Mouse (Mus musculus) kidney, embryonic 16.5 days (tissue): Measurements from ENCODE around the gene Lipe. TPM values are rescaled to one million over a fixed set of nuclear protein-coding genes. Genes with fewer than 3 reads are reported as not detected.

Source experiments
- ATAC-seq: fragments of 200-750 bp; cut with Nextera tagmentation; 2 replicates; pipeline ENCODE4 v1.8.0; 2017; ENCODE audit warnings: moderate TSS enrichment; ENCODE audit not compliant: low FRiP score, low TSS enrichment
- H3K27ac ChIP-seq: fragments of 300-500 bp; sonication (generic); 2 replicates; pipeline ENCODE4 v1.5.1; 2014; ENCODE audit warnings: low read length
- H3K27me3 ChIP-seq: fragments of 300-500 bp; sonication (generic); 2 replicates; pipeline ENCODE4 v1.6.1; 2014; ENCODE audit warnings: low read length, control low read depth, mixed read lengths; ENCODE audit not compliant: insufficient read depth
- H3K36me3 ChIP-seq: fragments of 300-500 bp; sonication (generic); 2 replicates; pipeline ENCODE4 v1.6.1; 2014; ENCODE audit warnings: low read length, control low read depth, mixed read lengths; ENCODE audit not compliant: insufficient read depth
- H3K4me1 ChIP-seq: fragments of 300-500 bp; sonication (generic); 2 replicates; pipeline ENCODE4 v1.6.1; 2014; ENCODE audit warnings: low read length, control low read depth, mixed read lengths; ENCODE audit not compliant: insufficient read depth
- H3K4me2 ChIP-seq: fragments of 300-500 bp; sonication (generic); replicated peaks from 2 replicates; pipeline ENCODE4 v1.6.1; 2014; ENCODE audit warnings: low read depth, low read length
- H3K4me3 ChIP-seq: fragments of 300-500 bp; sonication (generic); 2 replicates; pipeline ENCODE4 v1.5.1; 2014; ENCODE audit warnings: mild to moderate bottlenecking, low read length
- H3K9ac ChIP-seq: fragments of 300-500 bp; sonication (generic); replicated peaks from 2 replicates; pipeline ENCODE4 v1.6.1; 2014; ENCODE audit warnings: low read length
- H3K9me3 ChIP-seq: fragments of 300-500 bp; sonication (generic); 2 replicates; pipeline ENCODE4 v1.6.1; 2016; ENCODE audit warnings: low read length, control low read depth
- WGBS: fragments of 180-500 bp; shearing (Covaris S2); extraction: QIAGEN DNeasy Blood & Tissue Kit; methylation state at CpG from one replicate; pipeline ENCODE4 v1.1.7; 2014; 5-methylcytosine and 5-hydroxymethylcytosine counted together
- polyA plus RNA-seq: library from polyadenylated mRNA; unstranded; fragments of >200 nt; fragmentation: Nextera tagmentation; extraction: Ambion mirVana; gene quantifications from 2 replicates; pipeline ENCODE4 v1.2.1, GENCODE M21; 2015

Lipe gene
- polyA plus RNA-seq, 1 experiment from 2014 or later = 11.9 TPM

DNA sequence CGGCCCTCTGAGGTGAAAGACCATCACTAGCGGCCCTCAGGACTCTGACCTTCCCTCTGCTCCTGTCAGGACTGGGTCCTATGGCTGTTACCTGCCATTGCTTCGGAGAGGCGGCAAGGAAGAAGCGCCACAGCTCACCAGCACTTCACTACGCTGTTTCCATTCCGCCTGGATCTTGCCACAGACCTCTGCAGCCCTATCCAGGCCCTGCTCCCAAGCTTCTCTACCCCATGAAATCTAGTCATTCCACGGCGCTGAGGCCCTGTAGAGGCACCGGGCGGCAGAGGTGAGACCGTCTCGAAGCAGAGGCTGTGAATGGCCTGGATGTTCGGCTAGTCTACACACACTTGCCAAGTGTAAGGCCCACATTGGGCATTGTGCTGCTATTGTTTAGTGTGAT, 1.9 kb downstream of the Lipe start:
- H3K27ac ChIP-seq = peak overlapping the region; percentile 79; the same call in 1 of the 2 replicates
- 94% methylated on average over 14 of the region's 14 CpGs for WGBS
- H3K4me2 ChIP-seq = peak overlapping the region; percentile 88
- H3K9ac ChIP-seq = no peak overlapping the region
- no peaks in the 10 kb centered on the region for H3K9me3 ChIP-seq
- no peak for ATAC-seq
- H3K27me3 ChIP-seq = no peaks in the 10 kb centered on the region
- peaks cover 32% of the 10 kb centered on the region for H3K4me1 ChIP-seq
- H3K36me3 ChIP-seq = no peaks in the 10 kb centered on the region
- peak overlapping the region; percentile 74; the same call in 1 of the 2 replicates for H3K4me3 ChIP-seq

DNA sequence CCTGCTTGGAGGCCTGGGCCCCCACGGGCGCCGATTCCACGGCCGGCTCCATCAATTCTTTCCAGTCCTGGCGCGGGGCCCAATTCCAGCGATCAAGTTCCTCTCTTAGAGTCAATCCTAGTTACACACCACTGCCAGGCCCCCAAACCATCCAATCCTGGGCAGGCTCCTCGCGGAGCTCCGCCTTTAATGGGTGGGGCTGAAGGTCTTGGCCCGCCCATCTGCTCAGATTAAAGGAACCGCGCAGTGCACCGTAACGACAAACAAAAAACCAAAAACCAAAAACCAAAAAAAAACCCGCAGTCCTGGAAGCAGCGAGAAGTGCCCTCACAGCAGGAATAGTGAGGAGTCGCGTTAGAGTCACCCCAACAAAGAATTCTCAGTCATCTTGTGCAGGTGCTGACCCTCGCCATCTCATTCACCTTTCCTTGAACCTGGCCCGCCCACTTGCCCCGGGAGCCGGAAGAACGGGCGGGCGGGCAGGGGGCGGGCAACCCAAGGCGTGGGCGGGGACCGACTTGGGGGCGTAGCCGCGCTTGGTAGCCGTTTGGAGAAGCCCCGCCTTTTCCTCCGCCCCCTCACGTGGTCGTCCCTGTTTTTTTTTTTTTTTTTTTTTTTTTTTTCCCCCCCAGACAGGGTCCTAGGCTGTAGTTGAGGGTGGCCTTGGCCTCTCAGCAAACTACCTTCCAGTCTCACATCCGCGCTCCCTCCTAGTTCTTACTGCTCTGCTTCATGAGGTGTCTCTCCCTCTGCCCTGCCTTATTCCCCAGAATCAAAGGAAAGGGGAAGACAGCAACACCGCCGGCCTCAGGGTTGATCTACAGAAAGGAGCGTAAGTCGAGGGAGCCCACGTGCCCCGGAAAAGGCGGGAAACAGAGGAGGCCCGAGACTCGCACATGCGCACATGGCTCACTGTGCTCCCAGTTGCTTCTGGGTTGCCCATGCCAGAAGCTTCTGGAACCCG, 2.7 kb downstream of the Lipe start:
- no peaks in the 10 kb centered on the region for H3K9me3 ChIP-seq
- no peaks in the 10 kb centered on the region for H3K27me3 ChIP-seq
- WGBS = 7% methylated on average over 51 of the region's 52 CpGs
- ATAC-seq = peak; percentile 97
- H3K9ac ChIP-seq = peak overlapping the region; percentile 76
- H3K36me3 ChIP-seq = no peaks in the 10 kb centered on the region
- H3K27ac ChIP-seq = peak overlapping the region; percentile 79
- H3K4me3 ChIP-seq = peak overlapping the region; percentile 74
- H3K4me1 ChIP-seq = peaks cover 32% of the 10 kb centered on the region
- peak overlapping the region; percentile 88 for H3K4me2 ChIP-seq

DNA sequence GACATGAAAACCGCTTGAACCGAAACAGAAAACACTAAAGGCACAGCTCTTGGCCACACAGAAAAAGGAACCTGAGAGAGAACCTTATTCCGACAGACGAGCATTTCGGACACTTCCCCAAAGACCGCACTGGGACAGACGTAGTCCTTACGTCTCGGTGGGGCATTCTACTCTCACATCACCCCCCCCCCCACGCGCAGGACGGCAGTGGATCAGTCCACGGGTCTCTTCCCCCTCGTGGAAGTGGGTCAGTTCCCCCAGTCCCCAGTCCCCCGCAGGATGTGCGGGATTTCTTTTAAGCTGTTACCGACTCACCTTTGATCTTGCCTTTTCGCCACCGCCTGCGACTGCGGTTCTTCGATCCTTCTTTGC, 3.3 kb downstream of the Lipe start:
- H3K4me2 ChIP-seq = peak overlapping the region; percentile 88
- no peaks in the 10 kb centered on the region for H3K9me3 ChIP-seq
- peaks cover 37% of the 10 kb centered on the region for H3K4me1 ChIP-seq
- H3K36me3 ChIP-seq = no peaks in the 10 kb centered on the region
- WGBS = 0% methylated on average over 22 of the region's 22 CpGs
- H3K4me3 ChIP-seq = peak overlapping the region; percentile 74
- H3K27me3 ChIP-seq = no peaks in the 10 kb centered on the region
- ATAC-seq = peak; percentile 36
- H3K9ac ChIP-seq = peak overlapping the region; percentile 76
- H3K27ac ChIP-seq = peak overlapping the region; percentile 61; the same call in 1 of the 2 replicates

DNA sequence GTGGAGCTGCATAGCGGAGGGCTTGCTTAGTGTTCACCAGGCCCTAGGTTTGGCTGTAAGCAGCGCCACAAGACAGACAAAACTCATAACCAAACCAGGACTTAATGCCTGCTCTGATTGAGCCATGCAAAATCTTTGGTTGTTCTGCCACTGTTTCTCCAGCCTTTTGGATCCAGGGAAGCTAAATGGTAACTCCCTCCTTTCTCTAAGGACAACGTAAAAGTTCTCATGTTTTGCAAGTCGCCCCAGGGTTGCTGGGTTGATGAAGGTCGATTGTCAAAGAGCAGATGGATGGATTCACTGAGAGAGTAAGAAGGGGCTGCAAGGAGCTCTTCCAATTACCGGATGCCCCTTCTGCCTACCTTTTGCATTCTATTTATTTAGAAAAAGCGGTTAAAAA, 3.8 kb downstream of the Lipe start:
- no peaks in the 10 kb centered on the region for H3K36me3 ChIP-seq
- H3K27me3 ChIP-seq = no peaks in the 10 kb centered on the region
- peak overlapping the region; percentile 88 for H3K4me2 ChIP-seq
- ATAC-seq = no peak
- peak overlapping the region; percentile 76 for H3K9ac ChIP-seq
- H3K4me3 ChIP-seq = peak overlapping the region; percentile 74
- WGBS = 13% methylated on average over 7 of the region's 7 CpGs
- peaks cover 41% of the 10 kb centered on the region for H3K4me1 ChIP-seq
- H3K9me3 ChIP-seq = no peaks in the 10 kb centered on the region
- no peak overlapping the region for H3K27ac ChIP-seq

DNA sequence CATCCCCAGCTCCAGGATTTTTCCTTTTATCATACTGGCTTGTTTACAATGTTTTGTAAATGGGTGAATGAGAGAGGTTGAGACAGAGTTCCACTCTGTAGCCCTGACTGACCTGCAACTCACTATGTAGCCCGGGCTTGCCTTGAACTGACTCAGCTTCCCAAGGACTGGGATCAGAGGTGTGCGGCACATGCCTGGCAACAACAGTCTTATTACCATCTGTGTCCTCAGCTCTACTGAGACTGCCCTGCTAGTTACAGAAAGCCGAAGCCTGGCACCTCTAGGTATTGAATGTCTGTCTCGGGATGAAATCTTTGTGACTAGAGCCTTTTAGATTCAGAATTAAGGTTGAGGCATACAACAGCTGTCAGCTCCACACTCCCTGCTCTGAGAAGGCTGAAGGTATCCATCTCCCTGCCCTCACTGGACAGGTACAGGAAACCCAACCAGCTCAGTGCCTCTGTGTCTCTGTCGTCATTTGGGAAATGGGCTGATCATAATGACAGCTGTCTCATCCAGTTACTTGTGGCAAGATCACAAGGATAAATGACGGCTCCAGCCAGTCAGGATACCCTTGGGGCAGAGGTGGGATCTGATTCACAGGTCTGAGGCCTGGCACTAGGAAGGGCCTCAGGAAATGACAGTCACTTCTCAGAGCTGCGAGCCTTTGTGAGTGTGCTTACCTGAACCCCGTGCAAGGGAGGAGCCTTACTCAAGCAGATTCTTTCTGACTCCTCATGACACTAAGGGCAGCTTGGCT, 4.9 kb downstream of the Lipe start:
- H3K4me3 ChIP-seq = peak overlapping the region; percentile 74

DNA sequence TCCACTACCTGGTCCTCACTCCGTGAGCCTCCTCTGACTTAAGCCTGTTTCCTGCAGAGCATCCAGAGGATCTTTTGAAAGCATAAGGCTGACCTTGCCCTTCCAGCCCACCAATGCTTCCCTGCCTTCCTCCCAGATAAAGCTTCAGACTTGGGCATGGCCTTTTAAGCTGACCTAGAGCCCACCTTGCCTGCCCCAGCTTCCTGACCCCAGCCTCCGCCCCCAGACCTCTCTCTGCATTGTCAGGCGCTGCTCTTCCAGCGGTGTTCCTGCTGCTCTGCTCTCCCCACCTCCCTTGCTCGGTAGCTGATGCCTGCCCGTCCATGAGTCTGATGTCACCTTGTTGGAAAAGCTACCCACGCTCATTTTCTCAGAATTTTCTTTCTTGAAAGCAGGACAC, 5.7 kb downstream of the Lipe start:
- Histone ChIP-seq H3K4me1 (peaks cover 42% of the 10 kb centered on the region), H3K4me2 (no peak overlapping the region), H3K9me3 (no peaks in the 10 kb centered on the region), H3K36me3 (peaks cover 3% of the 10 kb centered on the region), H3K27me3 (no peaks in the 10 kb centered on the region), H3K9ac (no peak overlapping the region), H3K4me3 (no peak overlapping the region), H3K27ac (no peak overlapping the region)
- WGBS = 48% methylated on average over 7 of the region's 7 CpGs
- ATAC-seq = no peak

More for the DNA sequence above, 4.9 kb downstream of the Lipe start:
- ATAC-seq = no peak
- Histone ChIP-seq H3K9ac (peak overlapping the region; percentile 76), H3K9me3 (no peaks in the 10 kb centered on the region), H3K4me2 (peak overlapping the region; percentile 88; the same call in 1 of the 2 replicates), H3K27ac (no peak overlapping the region), H3K27me3 (no peaks in the 10 kb centered on the region), H3K36me3 (no peaks in the 10 kb centered on the region), H3K4me1 (peaks cover 42% of the 10 kb centered on the region)
- 62% methylated on average over 8 of the region's 8 CpGs for whole genome bisulfite sequencing

DNA sequence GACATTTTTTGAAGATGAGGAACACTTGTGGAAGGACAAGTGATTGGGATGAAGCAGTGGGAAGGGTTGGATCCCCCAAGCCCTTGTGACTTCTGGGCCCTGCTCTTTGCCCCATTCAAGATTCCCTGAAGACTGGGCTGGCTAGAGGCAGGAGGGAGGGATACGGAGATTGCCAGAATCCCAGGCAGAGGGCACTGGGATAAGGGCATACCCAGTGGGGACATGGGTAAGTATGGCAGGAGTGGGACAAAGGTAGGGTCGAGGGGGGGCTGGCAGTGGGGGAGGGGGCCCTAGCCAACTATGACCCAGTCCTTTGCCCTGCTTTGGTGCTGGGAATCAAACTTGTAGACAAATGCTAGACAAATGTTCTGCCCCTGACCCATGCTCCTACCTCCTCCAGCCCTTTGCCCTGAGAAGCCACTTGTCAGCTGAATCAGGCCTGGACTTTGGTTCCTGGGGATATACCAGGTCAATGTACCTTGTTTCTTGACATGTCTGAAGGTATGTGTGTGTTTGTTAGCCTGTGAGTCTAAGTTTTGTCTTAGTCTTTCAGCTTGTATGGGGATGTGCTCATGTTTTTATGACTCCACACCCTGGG, 6.6 kb downstream of the Lipe start:
- no peak for ATAC-seq
- Histone ChIP-seq H3K9me3 (no peaks in the 10 kb centered on the region), H3K4me2 (no peak overlapping the region), H3K36me3 (peaks cover 6% of the 10 kb centered on the region), H3K4me3 (no peak overlapping the region), H3K27me3 (no peaks in the 10 kb centered on the region), H3K9ac (no peak overlapping the region), H3K27ac (no peak overlapping the region), H3K4me1 (peaks cover 34% of the 10 kb centered on the region)
- 88% methylated on average over 2 of the region's 2 CpGs for WGBS

DNA sequence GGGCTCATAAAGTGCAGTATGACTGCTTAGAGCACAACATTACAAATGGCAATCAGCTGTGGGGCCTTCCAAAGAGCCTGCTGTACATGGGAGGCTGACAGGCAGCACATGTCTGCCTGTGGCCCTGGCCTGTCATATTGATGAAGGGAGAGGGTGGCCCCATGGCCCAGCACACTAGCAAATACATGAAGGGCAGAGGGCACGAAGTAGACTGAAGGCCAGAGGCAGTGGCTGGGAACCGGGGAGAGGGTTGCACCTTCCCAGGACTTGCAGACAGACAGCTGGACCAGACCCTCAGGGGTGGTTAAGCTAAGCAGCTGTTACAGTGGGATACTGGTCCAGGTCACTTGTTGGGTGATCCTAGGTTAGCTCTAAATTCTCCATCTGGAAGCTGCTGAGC, 7.5 kb downstream of the Lipe start:
- Histone ChIP-seq H3K9ac (no peak overlapping the region), H3K27me3 (no peaks in the 10 kb centered on the region), H3K27ac (no peak overlapping the region), H3K4me3 (no peak overlapping the region), H3K9me3 (no peaks in the 10 kb centered on the region), H3K36me3 (peaks cover 6% of the 10 kb centered on the region), H3K4me2 (no peak overlapping the region), H3K4me1 (peaks cover 25% of the 10 kb centered on the region)
- no peak for ATAC-seq
- WGBS = 41% methylated on average over 2 of the region's 2 CpGs

DNA sequence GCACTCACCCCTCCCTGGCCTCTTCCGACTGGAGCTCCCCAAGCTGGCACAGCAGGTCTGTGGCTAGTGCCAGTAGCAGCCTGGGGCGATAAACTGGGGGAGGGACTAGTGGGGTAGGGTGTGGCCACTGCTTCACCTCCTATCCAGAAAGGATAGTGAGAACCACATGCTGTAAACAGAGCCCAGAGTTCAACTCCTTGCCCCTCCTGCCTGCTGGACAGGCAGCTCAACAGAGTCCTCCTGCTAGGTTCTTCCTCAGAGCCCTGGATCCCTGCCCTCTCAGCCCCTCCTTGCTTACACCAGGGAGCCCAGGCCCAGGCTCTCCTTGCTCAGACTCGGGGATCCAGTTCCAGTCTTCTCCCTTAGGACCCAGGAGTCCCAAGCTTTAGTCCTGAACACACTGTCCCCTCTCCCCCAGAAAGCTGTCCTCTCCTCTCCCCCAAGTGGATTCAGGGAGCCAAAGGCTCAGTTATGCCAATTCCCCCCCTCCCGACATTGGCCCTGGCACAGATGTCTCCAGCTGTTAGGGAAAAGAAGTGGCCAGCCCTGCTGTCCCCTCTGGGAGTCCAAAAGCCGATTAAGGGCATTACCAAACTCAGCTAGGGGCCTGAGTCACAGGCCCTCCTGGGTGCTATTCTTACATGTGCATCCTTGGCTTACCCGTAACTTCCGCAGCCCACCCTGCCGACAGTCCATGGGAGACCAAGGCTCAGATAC, 8.3 kb downstream of the Lipe start:
- H3K9ac ChIP-seq = 0 out of 2 replicates have a peak overlapping the region, but pooled peaks have one; percentile 15
- H3K27ac ChIP-seq = 0 out of 2 replicates have a peak overlapping the region, but pooled peaks have one; percentile 20
- ATAC-seq = peak; percentile 53; the same call in 1 of the 2 replicates
- peaks cover 25% of the 10 kb centered on the region for H3K4me1 ChIP-seq
- H3K4me2 ChIP-seq = no peak overlapping the region
- WGBS = 55% methylated on average over 8 of the region's 8 CpGs
- no peaks in the 10 kb centered on the region for H3K27me3 ChIP-seq
- no peak overlapping the region for H3K4me3 ChIP-seq
- H3K36me3 ChIP-seq = peaks cover 6% of the 10 kb centered on the region
- H3K9me3 ChIP-seq = no peaks in the 10 kb centered on the region
